8 mouse cellular contexts compared by ENCODE assay signal in the genomic region with DNA sequence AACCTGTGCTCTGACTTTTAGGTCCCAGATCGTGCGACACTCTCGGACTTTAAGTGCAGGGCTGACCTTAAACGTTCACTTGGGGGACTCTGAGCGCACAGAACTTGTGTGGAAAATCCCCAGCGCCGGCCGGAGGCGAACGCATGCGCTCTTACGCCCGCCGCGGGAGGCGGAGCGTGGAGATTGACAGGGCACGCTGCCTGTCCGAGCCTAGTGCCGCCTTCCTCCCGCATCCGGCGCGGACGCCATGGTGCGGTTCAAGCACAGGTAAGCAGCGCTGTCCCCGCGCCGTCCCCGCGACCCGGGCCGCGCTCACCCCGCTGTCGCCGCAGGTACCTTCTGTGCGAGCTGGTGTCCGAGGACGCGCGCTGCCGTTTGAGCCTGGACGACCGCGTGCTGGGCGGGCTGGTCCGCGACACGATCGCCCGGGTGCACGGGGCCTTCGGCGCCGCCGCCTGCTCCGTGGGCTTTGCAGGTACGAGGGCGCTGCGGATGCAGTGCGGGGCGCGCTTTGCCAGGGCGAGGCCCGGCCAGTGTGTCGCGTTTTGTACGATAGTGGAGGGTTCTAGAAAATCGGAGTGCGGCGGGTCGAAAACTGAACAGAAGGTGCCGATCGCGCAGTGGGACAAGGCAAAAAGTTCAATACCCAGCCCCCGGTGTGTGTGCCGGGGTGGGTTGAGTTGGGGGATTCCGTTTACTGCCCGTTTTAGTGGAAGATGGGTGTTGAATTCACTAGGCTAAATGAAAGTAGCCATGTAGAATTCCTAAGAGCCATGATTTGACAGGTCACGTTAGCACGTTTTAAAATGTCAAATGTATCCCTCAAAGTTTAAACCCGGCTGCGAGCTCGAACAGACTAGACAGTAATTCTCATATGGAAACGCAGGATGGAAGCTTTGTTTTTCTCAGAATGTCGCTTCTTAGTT. TPM values are rescaled to one million over a fixed set of nuclear protein-coding genes. Genes with fewer than 3 reads are reported as not detected.
DNase-seq lines count a peak whose midpoint lies in the region; ATAC-seq and TF ChIP-seq lines count a peak whose summit lies in the region.

No protein-coding gene starts in this region.

- peak; percentile 84 for ATAC-seq in hindbrain, postnatal 0 days
- ATAC-seq in megakaryocyte, adult 5-6 weeks (ENCODE audit: poor library complexity, severe bottlenecking) = peak; percentile 91

- no peaks in the 10 kb centered on the region for H3K27me3 ChIP-seq in hindbrain, postnatal 0 days (ENCODE audit: insufficient read depth, low read length)

- H3K4me1 ChIP-seq in hindbrain, postnatal 0 days (ENCODE audit: insufficient read depth, low read length) = no peaks in the 10 kb centered on the region

- peak; percentile 93 for DNase-seq in T-cell, adult 2 months (ENCODE audit: low spot score)
- peak; percentile 94 to 95 for DNase-seq in cerebellum, postnatal 36 days
- DNase-seq in gastrocnemius, adult 18-20 months (ENCODE audit: low spot score) = peak; percentile 92
- DNase-seq in hindbrain, postnatal 0 days (ENCODE audit: low spot score) = peak; percentile 95
- peak; percentile 89 to 91 for DNase-seq in left cerebral cortex, adult 2 months (ENCODE audit: extremely low spot score in 1 of 2, low spot score in 2 of 2)
- DNase-seq in right cerebral cortex, adult 2 months (ENCODE audit: low spot score in 2 of 2) = peak; percentile 91 to 93
- peak; percentile 93 for DNase-seq in urinary bladder, postnatal 14 days (ENCODE audit: low spot score)

- no peaks in the 10 kb centered on the region for H3K9me3 ChIP-seq in hindbrain, postnatal 0 days (ENCODE audit: low read length)

- H3K4me3 ChIP-seq in hindbrain, postnatal 0 days (ENCODE audit: low read length) = peak overlapping the region; percentile 69
- H3K4me3 ChIP-seq in left cerebral cortex, adult 2 months = peak overlapping the region; percentile 74

- peak overlapping the region; percentile 69 for H3K9ac ChIP-seq in hindbrain, postnatal 0 days (replicated peaks; ENCODE audit: low read length)

- intact Hi-C loops in left cerebral cortex, adult 2 months (cut with DNase I) = loop anchor here (2.0 kb wide), 2 partner anchors 105 to 113 kb away; no protein-coding TSS in a partner anchor

- H3K4me2 ChIP-seq in hindbrain, postnatal 0 days (ENCODE audit: low read depth, low read length) = peak overlapping the region; percentile 81

- TF ChIP-seq CTCF in hindbrain, postnatal 0 days (IDR thresholded peaks at IDR 0.05; ENCODE audit: low read depth) = no peak
- peak; percentile 21 for TF ChIP-seq CTCF in left cerebral cortex, adult 2 months (IDR thresholded peaks at IDR 0.05)

- H3K27ac ChIP-seq in hindbrain, postnatal 0 days = peak overlapping the region; percentile 7; the same call in 1 of the 2 replicates
- peak overlapping the region; percentile 93 for H3K27ac ChIP-seq in left cerebral cortex, adult 2 months

- peaks cover 32% of the 10 kb centered on the region for H3K36me3 ChIP-seq in hindbrain, postnatal 0 days (ENCODE audit: insufficient read depth, low read length)

- under 1% methylated on average over 88 of the region's 88 CpGs for WGBS in hindbrain, postnatal 0 days

RNA-seq across cellular contexts. Expression of a gene that starts 2.4 kb away (rescaled TPM):
- 10 to 100 TPM; 34.9 to 39.3 TPM for total RNA-seq in gastrocnemius, adult 18-20 months (2021)
- 28.8 and 55.6 TPM in 2 replicates for total RNA-seq in hindbrain, postnatal 0 days (2014; rRNA removed)
- polyA plus RNA-seq in hindbrain, postnatal 0 days (2015; fragmentation: Nextera tagmentation; extraction: Ambion mirVana) = 99.1 and 99.3 TPM in 2 replicates
- total RNA-seq in left cerebral cortex, adult 2 months (2021) = 100 to 1,000 TPM; 116 to 117 TPM
- 61.7 and 74.6 TPM in 2 replicates for total RNA-seq in megakaryocyte, adult 5-6 weeks (2015)
- total RNA-seq in megakaryocyte, adult 5-6 weeks (2017) = 30.9 and 81.2 TPM in 2 replicates

RNA-seq across cellular contexts. Expression of a gene that starts 34.6 kb away (rescaled TPM):
- 100 to 1,000 TPM; 275 to 312 TPM for total RNA-seq in gastrocnemius, adult 18-20 months (2021)
- total RNA-seq in hindbrain, postnatal 0 days (2014; rRNA removed) = 108 and 112 TPM in 2 replicates
- 141 and 145 TPM in 2 replicates for polyA plus RNA-seq in hindbrain, postnatal 0 days (2015; fragmentation: Nextera tagmentation; extraction: Ambion mirVana)
- 100 to 1,000 TPM; 253 to 265 TPM for total RNA-seq in left cerebral cortex, adult 2 months (2021)
- 50.9 and 55.4 TPM in 2 replicates for total RNA-seq in megakaryocyte, adult 5-6 weeks (2015)
- 55.9 and 78.3 TPM in 2 replicates for total RNA-seq in megakaryocyte, adult 5-6 weeks (2017)

RNA-seq across cellular contexts. Expression of a gene that starts 41.4 kb away (rescaled TPM):
- 10 to 100 TPM; 81.3 to 91.7 TPM for total RNA-seq in gastrocnemius, adult 18-20 months (2021)
- total RNA-seq in hindbrain, postnatal 0 days (2014; rRNA removed) = 30.5 and 31.4 TPM in 2 replicates
- 47.1 and 47.5 TPM in 2 replicates for polyA plus RNA-seq in hindbrain, postnatal 0 days (2015; fragmentation: Nextera tagmentation; extraction: Ambion mirVana)
- total RNA-seq in left cerebral cortex, adult 2 months (2021) = 10 to 100 TPM; 39.9 to 41.9 TPM
- total RNA-seq in megakaryocyte, adult 5-6 weeks (2015) = 8.7 and 10.9 TPM in 2 replicates
- total RNA-seq in megakaryocyte, adult 5-6 weeks (2017) = 27.3 and 27.8 TPM in 2 replicates

RNA-seq across cellular contexts. Expression of a gene that starts 43.9 kb away (rescaled TPM):
- 1 to 10 TPM in 1 of 2 experiments, under 1 TPM in 1; 0.50 to 1.2 TPM for total RNA-seq in gastrocnemius, adult 18-20 months (2021)
- 21.4 and 34.6 TPM in 2 replicates for total RNA-seq in hindbrain, postnatal 0 days (2014; rRNA removed)
- 20.9 and 23.6 TPM in 2 replicates for polyA plus RNA-seq in hindbrain, postnatal 0 days (2015; fragmentation: Nextera tagmentation; extraction: Ambion mirVana)
- total RNA-seq in left cerebral cortex, adult 2 months (2021) = 100 to 1,000 TPM; 319 to 335 TPM
- not detected in 2 replicates for total RNA-seq in megakaryocyte, adult 5-6 weeks (2015)
- total RNA-seq in megakaryocyte, adult 5-6 weeks (2017) = not detected in 2 replicates

Comparison
In these comparisons a context has a peak if more than half of its experiments do, and no peak if none do; other contexts are left out.
1. Peak in every context shown above with its lines: DNase-seq, ATAC-seq, H3K4me3 ChIP-seq and H3K27ac ChIP-seq.